Mouse (Mus musculus) brain, embryonic 14.5 days (tissue): ENCODE measurements around the gene Ptpro. TPM values are rescaled to one million over a fixed set of nuclear protein-coding genes. Genes with fewer than 3 reads are reported as not detected.

Experiments used
- DNase-seq: peaks from one replicate; pipeline ENCODE4 v3.0.0-alpha.2; 2011; ENCODE audit warnings: low read depth
- CTCF ChIP-seq: fragments of 200-500 bp; IDR thresholded peaks from 2 replicates; pipeline ENCODE4 v1.5.1; 2012; ENCODE audit warnings: inconsistent platforms, mild to moderate bottlenecking, moderate library complexity, borderline replicate concordance; ENCODE audit not compliant: insufficient read depth, insufficient read length; ENCODE audit errors: extremely low read depth
- POLR2A ChIP-seq: fragments of 200-500 bp; IDR thresholded peaks from 2 replicates; pipeline ENCODE4 v1.6.1; 2012; ENCODE audit warnings: mild to moderate bottlenecking, inconsistent platforms, borderline replicate concordance; ENCODE audit not compliant: poor library complexity, insufficient read depth, insufficient read length, severe bottlenecking; ENCODE audit errors: extremely low read depth
- polyA plus RNA-seq: library from polyadenylated mRNA; depleted of rRNA; stranded (reverse); fragments of >200 nt; gene quantifications from 2 replicates; pipeline ENCODE4 v1.2.3, GENCODE M21; 2012; rRNA removed

Gene Ptpro
- polyA plus RNA-seq: 45.9 and 60.3 TPM in 2 replicates

GRCm38 (mm10) chr6:137252194-137252886 is at the start of gene Ptpro:
Ptpro (plus strand) TSS chr6:137252319.
- peak; percentile 93 for DNase-seq
- TF ChIP-seq CTCF (0 out of 2 replicates have a peak, but pooled peaks have one; percentile 13), POLR2A (peak; percentile 38; the same call in 1 of the 2 replicates)

GRCm38 (mm10) chr6:137202661-137203060 is 49.5 kb upstream of the Ptpro start:
- DNase-seq: no peak
- no peak for TF ChIP-seq CTCF
- TF ChIP-seq POLR2A: no peak

- DNase-seq: peak; percentile 84
- TF ChIP-seq POLR2A: no peak
- TF ChIP-seq CTCF: peak; percentile 39; the same call in 1 of the 2 replicates
These were observed 46.3 kb upstream of the Ptpro start for GRCm38 (mm10) chr6:137205662-137206400.

DNA sequence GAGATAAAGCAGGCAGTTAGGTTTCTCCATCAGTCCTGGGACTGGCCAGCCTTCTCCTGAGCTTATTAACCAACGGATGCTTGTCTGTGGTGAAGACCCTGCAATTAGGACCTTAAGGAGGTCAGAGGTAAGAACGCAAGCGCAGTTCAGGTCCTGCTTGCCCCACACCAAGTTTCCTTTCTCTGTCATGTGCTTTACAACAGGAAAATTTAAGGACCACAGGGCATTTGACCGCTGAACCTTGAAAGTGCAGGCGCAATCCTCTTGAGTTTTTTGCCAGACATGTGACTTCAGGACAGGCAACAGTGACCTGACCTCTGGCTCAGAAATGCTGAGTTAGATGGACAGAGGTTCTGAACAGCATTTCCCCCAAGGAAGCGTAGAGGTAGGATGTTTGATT is 45.0 kb upstream of the Ptpro start:
- no peak for DNase-seq
- no peak for TF ChIP-seq POLR2A
- TF ChIP-seq CTCF: no peak

DNA sequence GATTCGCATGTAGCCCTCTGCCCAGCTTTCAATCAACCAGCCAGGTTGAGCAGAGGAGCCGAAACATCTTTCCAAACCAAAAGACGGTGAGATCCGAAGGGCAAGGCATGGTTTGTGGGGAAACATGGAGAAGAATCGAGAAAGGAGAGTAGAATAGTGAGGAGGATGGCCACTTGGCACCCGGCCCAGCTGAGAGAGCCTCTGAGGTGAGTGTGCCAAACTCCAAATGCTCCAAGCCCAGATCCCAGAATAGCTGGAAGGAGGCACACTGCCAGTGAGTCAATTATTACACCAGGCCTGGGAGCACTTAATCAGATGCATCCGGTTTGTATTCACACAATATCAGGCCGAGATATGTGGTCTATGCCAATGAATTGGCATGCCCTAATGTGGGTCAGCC is 42.1 kb upstream of the Ptpro start:
- TF ChIP-seq CTCF (no peak), POLR2A (no peak)
- DNase-seq: peak; percentile 80

DNA sequence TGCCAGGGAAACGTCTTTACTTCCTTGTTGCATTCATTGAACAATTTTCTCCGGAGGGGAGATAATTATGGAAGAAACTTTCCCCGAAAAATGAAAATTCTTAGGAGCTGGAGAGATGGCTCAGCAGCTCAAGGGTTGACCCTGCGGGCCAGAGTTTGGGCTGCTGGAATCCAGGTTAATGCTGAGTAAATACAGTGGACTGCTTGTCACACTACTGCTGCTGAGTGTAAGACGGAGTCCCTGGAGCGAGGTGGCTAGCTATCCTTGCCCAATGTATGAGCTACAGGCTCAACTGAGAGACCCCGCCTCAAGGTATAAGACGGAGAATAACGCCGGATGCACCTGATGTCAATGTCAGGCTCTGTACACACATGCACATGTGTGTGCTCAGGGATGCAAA is 41.1 kb upstream of the Ptpro start:
- TF ChIP-seq CTCF: no peak
- TF ChIP-seq POLR2A: no peak
- DNase-seq: no peak

DNA sequence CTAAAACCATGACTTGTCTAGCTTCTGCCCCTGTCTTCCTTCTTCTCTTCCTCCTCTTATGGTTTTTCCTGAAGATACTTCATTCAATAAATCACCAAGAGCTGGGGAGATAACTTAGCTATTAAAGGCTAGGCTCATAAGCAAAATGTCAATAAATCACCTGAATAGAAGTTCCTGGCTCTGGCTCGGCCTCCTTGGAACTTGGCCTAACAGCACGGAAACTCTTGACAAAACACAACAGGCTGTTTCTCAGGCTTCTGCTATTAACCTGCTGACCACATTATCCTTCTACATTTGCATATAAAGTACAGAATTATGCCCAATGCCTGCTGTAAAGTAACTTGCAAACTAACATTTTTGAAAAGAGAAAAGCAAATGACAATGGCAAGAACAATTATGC is 40.7 kb upstream of the Ptpro start:
- no peak for DNase-seq
- no peak for TF ChIP-seq POLR2A
- TF ChIP-seq CTCF: no peak

DNA sequence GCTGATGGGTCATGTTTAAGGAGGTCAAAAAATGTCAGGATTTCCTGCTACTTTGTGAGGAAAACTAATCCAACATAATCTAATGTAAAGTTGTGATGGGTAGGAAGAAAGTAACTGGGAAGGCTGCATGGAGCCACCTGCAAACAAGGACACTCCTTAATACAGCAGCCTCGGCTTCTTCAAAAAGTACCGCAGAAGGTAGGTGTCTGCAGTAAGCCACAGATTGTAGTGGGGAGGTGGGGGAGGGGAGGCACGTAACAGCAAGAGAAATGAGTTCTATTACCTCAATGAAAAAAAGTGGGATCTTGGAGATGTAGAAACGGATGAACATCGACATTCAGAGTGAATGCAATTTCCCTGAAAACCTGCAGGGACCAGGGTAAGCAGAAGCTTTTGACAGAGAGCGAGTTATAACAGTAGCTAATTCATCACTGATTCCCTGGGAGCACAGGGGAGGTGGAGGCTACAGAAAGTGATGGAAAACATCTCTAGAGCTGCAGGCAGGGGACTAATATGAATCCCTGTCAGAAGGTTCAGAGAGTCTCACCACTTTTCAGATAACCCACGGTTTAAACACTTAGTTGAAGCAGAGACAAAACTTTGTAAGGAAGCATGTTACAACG is 34.2 kb upstream of the Ptpro start:
- DNase-seq: peak; percentile 18
- TF ChIP-seq CTCF (no peak), POLR2A (no peak)

DNA sequence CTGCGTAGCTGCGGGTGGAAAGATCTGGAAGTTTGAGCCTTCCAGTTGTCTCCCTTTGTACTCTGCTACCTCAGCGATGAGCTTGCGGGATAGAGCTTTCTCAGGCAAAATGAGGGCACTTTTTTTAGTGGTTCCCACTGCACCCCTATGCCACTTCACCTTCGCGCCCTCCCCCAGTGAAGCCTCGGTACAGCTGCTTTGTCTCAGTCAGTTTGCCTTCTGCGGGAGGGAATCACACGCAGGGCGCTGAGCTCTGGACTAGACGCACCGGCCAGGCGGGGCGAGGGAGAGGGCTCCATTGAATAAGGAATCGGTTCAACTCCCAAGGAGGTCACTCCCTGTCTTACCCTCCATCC is 746 bp downstream of the Ptpro start:
- TF ChIP-seq POLR2A (0 out of 2 replicates have a peak, but pooled peaks have one; percentile 9), CTCF (no peak)
- DNase-seq: peak; percentile 76

- TF ChIP-seq CTCF (no peak), POLR2A (no peak)
- DNase-seq: peak; percentile 44
These were observed 1.3 kb downstream of the Ptpro start for GRCm38 (mm10) chr6:137253415-137253814.

GRCm38 (mm10) chr6:137261033-137261432 is 8.9 kb downstream of the Ptpro start:
- TF ChIP-seq CTCF (no peak), POLR2A (no peak)
- no peak for DNase-seq

DNA sequence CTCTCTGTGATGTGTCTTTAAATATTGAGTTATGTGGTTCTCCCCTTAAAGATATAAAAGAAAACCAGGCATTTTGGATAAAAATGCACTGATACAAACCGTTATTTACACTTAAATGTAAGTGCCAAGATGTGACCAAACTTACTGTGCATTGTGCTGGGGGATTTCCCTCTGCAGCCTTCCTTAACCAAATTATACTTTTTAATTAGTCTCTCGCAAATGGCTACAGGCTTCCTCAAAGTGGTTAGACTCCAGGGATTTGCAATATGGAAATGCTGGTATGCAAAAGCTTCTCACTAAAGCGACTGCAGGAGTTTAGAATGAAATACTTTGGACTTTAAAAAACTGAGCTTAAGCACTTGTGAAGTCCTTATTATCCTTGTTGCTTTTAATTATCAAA is 10.0 kb downstream of the Ptpro start:
- no peak for TF ChIP-seq POLR2A
- no peak for TF ChIP-seq CTCF
- peak; percentile 80 for DNase-seq

DNA sequence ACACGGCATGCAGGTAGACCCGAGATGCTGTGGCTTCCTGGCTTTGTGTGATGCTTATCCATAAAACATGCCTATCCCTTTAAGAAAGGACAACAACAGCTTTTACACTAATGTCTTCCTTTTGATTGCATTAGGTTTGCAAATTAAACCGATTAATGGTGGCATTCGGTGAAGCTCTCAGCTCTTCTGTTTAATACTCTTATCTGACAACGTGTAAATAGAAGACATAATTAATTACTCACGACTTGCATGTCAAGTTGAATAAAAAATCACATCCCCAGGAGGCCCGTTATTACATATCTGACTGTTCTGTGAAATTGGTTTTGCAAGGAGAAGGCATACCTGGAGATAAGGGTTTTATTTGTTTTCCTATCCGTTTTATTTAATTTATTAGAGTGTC is 15.9 kb downstream of the Ptpro start:
- peak; percentile 77 for DNase-seq
- TF ChIP-seq POLR2A (no peak), CTCF (no peak)
